Comparison of ENCODE assay signal across 8 mouse cellular contexts in the genomic region with DNA sequence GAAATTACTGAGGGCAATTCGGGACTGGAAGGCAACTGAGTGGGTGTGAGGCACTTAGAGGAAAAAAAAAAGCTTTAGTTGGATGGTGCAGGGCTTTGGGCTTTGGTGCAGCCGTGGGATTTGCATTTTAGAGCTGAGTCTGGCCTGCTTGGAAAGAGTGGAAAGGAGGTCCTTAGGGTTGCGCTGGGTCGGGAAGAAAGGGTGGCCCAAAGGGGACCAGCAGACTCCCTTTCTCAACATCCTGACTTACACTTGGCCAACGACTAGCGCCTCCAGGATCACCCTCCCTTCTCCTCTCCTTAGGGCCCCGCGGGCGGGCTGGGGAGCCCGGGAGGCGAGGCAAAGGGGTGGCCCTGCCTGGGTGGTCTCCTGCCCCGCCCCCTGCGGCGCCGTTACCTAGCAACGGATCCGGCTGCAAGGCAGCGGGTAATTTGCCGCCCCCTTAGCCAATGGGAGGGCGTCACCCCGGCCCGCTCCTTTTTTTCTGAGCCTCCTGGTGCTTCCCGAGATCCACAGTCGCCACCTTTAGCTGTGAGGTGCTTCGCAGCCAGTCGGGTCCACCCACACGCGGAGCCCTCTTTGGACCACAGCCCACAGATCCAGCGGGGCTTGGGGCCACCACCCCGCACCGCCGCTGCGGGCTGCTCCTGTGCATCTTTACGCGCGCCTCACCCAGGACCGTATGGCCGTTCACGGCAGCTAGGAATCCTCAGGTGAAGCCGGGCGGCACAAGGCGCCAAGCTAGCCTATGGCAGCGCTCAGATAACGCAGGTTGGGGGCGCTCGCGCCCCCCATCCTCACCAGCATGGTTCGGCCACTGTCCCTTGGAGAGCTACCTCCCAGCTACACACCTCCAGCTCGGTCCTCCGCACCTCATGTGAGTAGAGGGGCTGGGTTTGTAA. TPM values are rescaled to one million over a fixed set of nuclear protein-coding genes. Genes with fewer than 3 reads are reported as not detected.
DNase-seq lines count a peak whose midpoint lies in the region; ATAC-seq and TF ChIP-seq lines count a peak whose summit lies in the region.

A gene (plus strand): TSS at position 525 of the 902 bp plus-strand sequence.

- ATAC-seq in embryonic facial prominence, embryonic 15.5 days (ENCODE audit: insufficient number of reproducible peaks, low FRiP score, low TSS enrichment, low read depth): peak; percentile 61; the same call in 1 of the 2 replicates
- peak; percentile 62; the same call in 1 of the 2 replicates for ATAC-seq in heart, embryonic 11.5 days (replicated peaks; ENCODE audit: insufficient number of reproducible peaks, low FRiP score, low TSS enrichment)
- ATAC-seq in kidney, embryonic 15.5 days (replicated peaks; ENCODE audit: low FRiP score): peak; percentile 86
- peak; percentile 63 for ATAC-seq in liver, embryonic 11.5 days (replicated peaks; ENCODE audit: low FRiP score)

- H3K4me3 ChIP-seq in embryonic facial prominence, embryonic 15.5 days (replicated peaks): peak within 1 kb of the TSS; percentile 61
- H3K4me3 ChIP-seq in heart, embryonic 11.5 days (ENCODE audit: low read depth, low read length): peak within 1 kb of the TSS; percentile 65
- H3K4me3 ChIP-seq in kidney, embryonic 15.5 days (replicated peaks): peak within 1 kb of the TSS; percentile 69
- peak within 1 kb of the TSS; percentile 61 for H3K4me3 ChIP-seq in liver, embryonic 11.5 days (ENCODE audit: low read depth, low read length)
- H3K4me3 ChIP-seq in myocyte: no peak within 1 kb of the TSS

- no peaks in the 10 kb centered on the region for H3K79me2 ChIP-seq in myocyte (ENCODE audit: control insufficient read depth, insufficient read depth)

- peak within 1 kb of the TSS; percentile 84 for H3K27ac ChIP-seq in embryonic facial prominence, embryonic 15.5 days (replicated peaks)
- no peak within 1 kb of the TSS for H3K27ac ChIP-seq in heart, embryonic 11.5 days (ENCODE audit: low read depth, low read length)
- peak within 1 kb of the TSS; percentile 86 for H3K27ac ChIP-seq in kidney, embryonic 15.5 days
- H3K27ac ChIP-seq in liver, embryonic 11.5 days (ENCODE audit: low read depth, low read length): no peak within 1 kb of the TSS

- 1% methylated on average over 46 of the region's 50 CpGs for WGBS in embryonic facial prominence, embryonic 15.5 days
- WGBS in heart, embryonic 11.5 days (ENCODE audit: insufficient replicate concordance): under 1% methylated on average over 47 of the region's 50 CpGs
- WGBS in kidney, embryonic 15.5 days: under 1% methylated on average over 50 of the region's 50 CpGs
- WGBS in liver, embryonic 11.5 days: 3% methylated on average over 49 of the region's 50 CpGs

- H3K9ac ChIP-seq in embryonic facial prominence, embryonic 15.5 days: peak within 1 kb of the TSS; percentile 51
- peak within 1 kb of the TSS; percentile 76 for H3K9ac ChIP-seq in heart, embryonic 11.5 days (ENCODE audit: low read depth, low read length)
- H3K9ac ChIP-seq in kidney, embryonic 15.5 days: peak within 1 kb of the TSS; percentile 64
- peak within 1 kb of the TSS; percentile 51 for H3K9ac ChIP-seq in liver, embryonic 11.5 days (ENCODE audit: low read depth, low read length)

- H3K4me1 ChIP-seq in embryonic facial prominence, embryonic 15.5 days: peaks cover 35% of the 10 kb centered on the region
- peaks cover 6% of the 10 kb centered on the region; the same call in 1 of the 2 replicates for H3K4me1 ChIP-seq in heart, embryonic 11.5 days (ENCODE audit: control insufficient read depth, insufficient read depth, low read length)
- H3K4me1 ChIP-seq in kidney, embryonic 15.5 days: peaks cover 43% of the 10 kb centered on the region
- H3K4me1 ChIP-seq in liver, embryonic 11.5 days (replicated peaks; ENCODE audit: control insufficient read depth, insufficient read depth, low read length): peaks cover 8% of the 10 kb centered on the region

- TF ChIP-seq POLR2A in myocyte (IDR thresholded peaks at IDR 0.05; ENCODE audit: insufficient read length, low read depth): no peak

- no peaks in the 10 kb centered on the region for H3K36me3 ChIP-seq in embryonic facial prominence, embryonic 15.5 days
- H3K36me3 ChIP-seq in heart, embryonic 11.5 days (ENCODE audit: control insufficient read depth, insufficient read depth, low read length): no peaks in the 10 kb centered on the region
- peaks cover 4% of the 10 kb centered on the region; the same call in 1 of the 2 replicates for H3K36me3 ChIP-seq in kidney, embryonic 15.5 days
- H3K36me3 ChIP-seq in liver, embryonic 11.5 days (ENCODE audit: control insufficient read depth, insufficient read depth, low read length): no peaks in the 10 kb centered on the region
- H3K36me3 ChIP-seq in myocyte (ENCODE audit: control insufficient read depth, insufficient read depth): no peaks in the 10 kb centered on the region

- DNase-seq in urinary bladder, adult 2 months (ENCODE audit: low spot score): peak; percentile 29
- no peak for DNase-seq in urinary bladder, postnatal 10 days (ENCODE audit: low spot score)
- DNase-seq in liver, embryonic 11.5 days (ENCODE audit: low spot score): peak; percentile 82
- peak; percentile 51 to 52 for DNase-seq in thymus, adult 18-20 months

- no peak within 1 kb of the TSS for H3ac ChIP-seq in myocyte (ENCODE audit: control insufficient read depth, insufficient read length)

- peak within 1 kb of the TSS; percentile 93 for H3K4me2 ChIP-seq in embryonic facial prominence, embryonic 15.5 days (replicated peaks)
- H3K4me2 ChIP-seq in heart, embryonic 11.5 days: peak within 1 kb of the TSS; percentile 100
- H3K4me2 ChIP-seq in kidney, embryonic 15.5 days: peak within 1 kb of the TSS; percentile 94
- peak within 1 kb of the TSS; percentile 94 for H3K4me2 ChIP-seq in liver, embryonic 11.5 days
- H3K4me2 ChIP-seq in myocyte (ENCODE audit: low read depth): peak within 1 kb of the TSS; percentile 64

- no peaks in the 10 kb centered on the region for H3K27me3 ChIP-seq in embryonic facial prominence, embryonic 15.5 days
- no peaks in the 10 kb centered on the region for H3K27me3 ChIP-seq in heart, embryonic 11.5 days (ENCODE audit: control insufficient read depth, insufficient read depth, low read length)
- no peaks in the 10 kb centered on the region for H3K27me3 ChIP-seq in kidney, embryonic 15.5 days
- peaks cover 14% of the 10 kb centered on the region for H3K27me3 ChIP-seq in liver, embryonic 11.5 days (replicated peaks; ENCODE audit: control insufficient read depth, insufficient read depth, low read length)
- H3K27me3 ChIP-seq in myocyte (ENCODE audit: control insufficient read depth, insufficient read depth, insufficient read length): peaks cover 7% of the 10 kb centered on the region

- H3K9me3 ChIP-seq in embryonic facial prominence, embryonic 15.5 days (replicated peaks): no peaks in the 10 kb centered on the region
- no peaks in the 10 kb centered on the region for H3K9me3 ChIP-seq in heart, embryonic 11.5 days (replicated peaks; ENCODE audit: control insufficient read depth, low read length)
- H3K9me3 ChIP-seq in kidney, embryonic 15.5 days (replicated peaks): no peaks in the 10 kb centered on the region
- no peaks in the 10 kb centered on the region for H3K9me3 ChIP-seq in liver, embryonic 11.5 days (ENCODE audit: control insufficient read depth, low read length)

TF ChIP-seq in myocyte, 11 proteins besides CTCF, POLR2A, EP300 and RAD21:
- no peak for TF ChIP-seq USF1 (IDR thresholded peaks at IDR 0.05; ENCODE audit: low read depth)

RNA-seq across cellular contexts. Expression of the gene that starts here (rescaled TPM):
- polyA plus RNA-seq in urinary bladder, adult 2 months (2012; rRNA removed): 2.2 and 3.3 TPM in 2 replicates
- 20.8 and 22.5 TPM in 2 replicates for polyA plus RNA-seq in embryonic facial prominence, embryonic 15.5 days (2015; fragmentation: Nextera tagmentation; extraction: Ambion mirVana)
- 2.2 and 2.4 TPM in 2 replicates for polyA plus RNA-seq in heart, embryonic 11.5 days (2014; fragmentation: Nextera tagmentation; extraction: Ambion mirVana)
- polyA plus RNA-seq in kidney, embryonic 15.5 days (2015; fragmentation: Nextera tagmentation; extraction: Ambion mirVana): 7.6 and 10.2 TPM in 2 replicates
- polyA plus RNA-seq in liver, embryonic 11.5 days (2014; fragmentation: Nextera tagmentation; extraction: Ambion mirVana): 1.4 and 1.8 TPM in 2 replicates
- polyA plus RNA-seq in myocyte (2012; fragmentation: generic; extraction: Trizol): 0.02 TPM

Comparison
In these comparisons a context has a peak if more than half of its experiments do, and no peak if none do; other contexts are left out.
1. H3K27ac ChIP-seq: peak in embryonic facial prominence, embryonic 15.5 days (single experiment) and kidney, embryonic 15.5 days (single experiment); none in heart, embryonic 11.5 days (single experiment) and liver, embryonic 11.5 days (single experiment).
2. Peak in every context shown above with its lines, with median percentiles within 50 percentile points of each other: ATAC-seq, H3K4me2 ChIP-seq and H3K9ac ChIP-seq.